13 mouse cellular contexts compared by ENCODE assay signal in the genomic region with DNA sequence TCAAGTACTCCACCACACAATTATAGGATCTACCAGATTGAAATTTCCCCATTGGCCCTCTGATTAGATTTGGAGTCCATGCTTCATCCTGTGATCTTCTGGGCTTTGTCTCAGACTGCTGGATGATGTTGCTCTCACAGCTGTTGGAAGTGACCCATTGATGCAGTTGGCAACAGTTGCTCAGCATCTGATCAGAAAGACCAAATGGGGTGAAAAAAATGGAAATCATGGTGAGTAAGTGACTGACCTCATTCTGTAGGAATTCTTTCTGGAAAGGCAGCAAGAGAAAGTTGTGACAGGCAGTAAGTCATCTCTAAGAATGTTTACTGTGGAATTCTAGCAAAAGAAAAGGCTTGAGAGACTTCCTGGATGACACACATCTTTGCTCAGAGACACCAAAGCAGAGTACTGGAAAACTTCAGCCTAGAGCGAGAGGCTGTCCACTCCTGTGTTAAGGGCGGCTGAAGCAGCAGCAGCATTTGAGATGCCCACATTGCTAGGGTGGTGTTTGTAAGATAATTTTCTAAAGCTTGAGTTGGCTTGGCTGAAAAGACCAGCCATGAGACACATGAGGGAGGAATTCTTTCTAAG. TPM values are rescaled to one million over a fixed set of nuclear protein-coding genes. Genes with fewer than 3 reads are reported as not detected.
DNase-seq lines count a peak whose midpoint lies in the region; ATAC-seq and TF ChIP-seq lines count a peak whose summit lies in the region.
"Had no signal": no experiment of that assay in that cellular context is flagged by ENCODE, and none has a peak within 500 bp of the region (broad histone marks: within the 10 kb centered on the region; RNA-seq: fewer than 3 reads in every experiment).

No protein-coding gene starts in this region.

- no peaks in the 10 kb centered on the region for H3K36me3 ChIP-seq in hindbrain, postnatal 0 days (ENCODE audit: insufficient read depth, low read length)
- H3K36me3 ChIP-seq in hindbrain, embryonic 11.5 days (ENCODE audit: control insufficient read depth, insufficient read depth, low read length) = no peaks in the 10 kb centered on the region
- H3K36me3 ChIP-seq in lung, postnatal 0 days (ENCODE audit: insufficient read depth, low read length) = no peaks in the 10 kb centered on the region
- H3K36me3 ChIP-seq: heart, embryonic 15.5 days; limb, embryonic 13.5 days; neural tube, embryonic 12.5 days had no signal

- DNase-seq in hindbrain, postnatal 0 days (ENCODE audit: low spot score) = peak; percentile 5
- no peak for DNase-seq in hindbrain, embryonic 11.5 days (ENCODE audit: low spot score)
- peak; percentile 91 for DNase-seq in NIH3T3 (ENCODE audit: low read depth)
- DNase-seq in gastrocnemius, postnatal 14 days = peak; percentile 54
- peak; percentile 80 for DNase-seq in lung, postnatal 0 days (ENCODE audit: low spot score)
- no peak for DNase-seq in thymus, adult 18-20 months
- DNase-seq in cerebellum, postnatal 4 days (ENCODE audit: low spot score in 2 of 2) = no peak
- DNase-seq: cerebellum, adult 2 months had no signal

- ATAC-seq in hindbrain, postnatal 0 days = no peak
- ATAC-seq in hindbrain, embryonic 11.5 days (ENCODE audit: low FRiP score) = no peak
- peak; percentile 87 for ATAC-seq in lung, postnatal 0 days
- ATAC-seq in granulocyte monocyte progenitor cell, adult 5-6 weeks (replicated peaks; ENCODE audit: poor library complexity, severe bottlenecking) = no peak
- ATAC-seq: activated CD4-positive, CD25-positive, alpha-beta regulatory T cell, adult 4 months had no signal

- H3K27ac ChIP-seq in hindbrain, postnatal 0 days = no peak overlapping the region
- no peak overlapping the region for H3K27ac ChIP-seq in hindbrain, embryonic 11.5 days (ENCODE audit: low read depth, low read length)
- H3K27ac ChIP-seq in lung, postnatal 0 days (ENCODE audit: low read length) = no peak overlapping the region
- H3K27ac ChIP-seq: heart, embryonic 15.5 days; limb, embryonic 13.5 days; neural tube, embryonic 12.5 days had no signal

- TF ChIP-seq EP300 in lung, postnatal 0 days (IDR thresholded peaks at IDR 0.05) = peak; percentile 69; the same call in 1 of the 2 replicates

- no peak overlapping the region for H3K4me3 ChIP-seq in hindbrain, postnatal 0 days (ENCODE audit: low read length)
- no peak overlapping the region for H3K4me3 ChIP-seq in hindbrain, embryonic 11.5 days (ENCODE audit: low read depth, low read length)
- H3K4me3 ChIP-seq in lung, postnatal 0 days (ENCODE audit: low read depth, low read length) = no peak overlapping the region
- H3K4me3 ChIP-seq: heart, embryonic 15.5 days; limb, embryonic 13.5 days; neural tube, embryonic 12.5 days had no signal

- H3K4me2 ChIP-seq in hindbrain, postnatal 0 days (ENCODE audit: low read depth, low read length) = no peak overlapping the region
- H3K4me2 ChIP-seq in hindbrain, embryonic 11.5 days (replicated peaks; ENCODE audit: low read depth, low read length) = no peak overlapping the region
- H3K4me2 ChIP-seq in lung, postnatal 0 days (replicated peaks; ENCODE audit: low read depth, low read length) = no peak overlapping the region
- H3K4me2 ChIP-seq: heart, embryonic 15.5 days; limb, embryonic 13.5 days; neural tube, embryonic 12.5 days had no signal

- WGBS in hindbrain, postnatal 0 days = 97% methylated on average over 2 of the region's 2 CpGs
- WGBS in hindbrain, embryonic 11.5 days = 91% methylated on average over 2 of the region's 2 CpGs
- 59% methylated on average over 2 of the region's 2 CpGs for WGBS in lung, postnatal 0 days

- intact Hi-C loops in gastrocnemius, postnatal 14 days (cut with DNase I; ENCODE audit: low total_unique reads) = no loop called here

- H3K4me1 ChIP-seq in hindbrain, postnatal 0 days (ENCODE audit: insufficient read depth, low read length) = no peaks in the 10 kb centered on the region
- H3K4me1 ChIP-seq in hindbrain, embryonic 11.5 days (replicated peaks; ENCODE audit: control insufficient read depth, insufficient read depth, low read length) = no peaks in the 10 kb centered on the region
- no peaks in the 10 kb centered on the region for H3K4me1 ChIP-seq in lung, postnatal 0 days (ENCODE audit: insufficient read depth, low read depth, low read length)
- H3K4me1 ChIP-seq: limb, embryonic 13.5 days; neural tube, embryonic 12.5 days had no signal

- H3K27me3 ChIP-seq in hindbrain, postnatal 0 days (ENCODE audit: insufficient read depth, low read length) = no peaks in the 10 kb centered on the region
- H3K27me3 ChIP-seq in hindbrain, embryonic 11.5 days (ENCODE audit: control insufficient read depth, insufficient read depth, low read length) = no peaks in the 10 kb centered on the region
- H3K27me3 ChIP-seq in lung, postnatal 0 days (replicated peaks; ENCODE audit: insufficient read depth, low read length) = no peaks in the 10 kb centered on the region
- H3K27me3 ChIP-seq: heart, embryonic 15.5 days; limb, embryonic 13.5 days; neural tube, embryonic 12.5 days had no signal

- no peak overlapping the region for H3K9ac ChIP-seq in hindbrain, postnatal 0 days (replicated peaks; ENCODE audit: low read length)
- H3K9ac ChIP-seq in hindbrain, embryonic 11.5 days (ENCODE audit: low read depth, low read length) = no peak overlapping the region
- no peak overlapping the region for H3K9ac ChIP-seq in lung, postnatal 0 days (replicated peaks; ENCODE audit: low read depth)
- H3K9ac ChIP-seq: heart, embryonic 15.5 days; limb, embryonic 13.5 days; neural tube, embryonic 12.5 days had no signal

- no peaks in the 10 kb centered on the region for H3K9me3 ChIP-seq in hindbrain, postnatal 0 days (ENCODE audit: low read length)
- H3K9me3 ChIP-seq in hindbrain, embryonic 11.5 days (ENCODE audit: control insufficient read depth, low read length) = no peaks in the 10 kb centered on the region
- no peaks in the 10 kb centered on the region for H3K9me3 ChIP-seq in lung, postnatal 0 days (ENCODE audit: low read length)
- H3K9me3 ChIP-seq: heart, embryonic 15.5 days; limb, embryonic 13.5 days; neural tube, embryonic 12.5 days had no signal

- TF ChIP-seq CTCF in hindbrain, postnatal 0 days (IDR thresholded peaks at IDR 0.05; ENCODE audit: low read depth) = no peak
- TF ChIP-seq CTCF in lung, postnatal 0 days (IDR thresholded peaks at IDR 0.05) = no peak

RNA-seq across cellular contexts. Expression of a gene that starts 31.3 kb away (rescaled TPM):
- total RNA-seq in hindbrain, postnatal 0 days (2014; rRNA removed) = 166 and 184 TPM in 2 replicates
- 35.8 and 37.7 TPM in 2 replicates for polyA plus RNA-seq in hindbrain, postnatal 0 days (2015; fragmentation: Nextera tagmentation; extraction: Ambion mirVana)
- polyA plus RNA-seq in hindbrain, embryonic 11.5 days (2014; fragmentation: Nextera tagmentation; extraction: Ambion mirVana) = 4.3 and 4.5 TPM in 2 replicates
- 10 to 100 TPM; 16.2 to 21.0 TPM for total RNA-seq in gastrocnemius, postnatal 14 days (2021)
- 34.3 and 38.7 TPM in 2 replicates for polyA plus RNA-seq in lung, postnatal 0 days (2015; fragmentation: Nextera tagmentation; extraction: Ambion mirVana)
- total RNA-seq in granulocyte monocyte progenitor cell, adult 5-6 weeks (2014; fragmentation: Nextera tagmentation) = not detected in 2 replicates
- 0.17 TPM in 1 of 2 replicates, not detected in the other for total RNA-seq in granulocyte monocyte progenitor cell, adult 5-6 weeks (2017)

Comparison
In these comparisons a context has a peak if more than half of its experiments do, and no peak if none do; other contexts are left out.
1. DNase-seq: peak in hindbrain, postnatal 0 days (single experiment), NIH3T3 (single experiment), gastrocnemius, postnatal 14 days (single experiment) and lung, postnatal 0 days (single experiment); none in hindbrain, embryonic 11.5 days (single experiment), thymus, adult 18-20 months (0 of 2) and cerebellum, postnatal 4 days (0 of 2).
2. RNA of a gene that starts 31.3 kb away (total RNA-seq): 166 to 184 TPM in hindbrain, postnatal 0 days and 16.2 to 21.0 TPM in gastrocnemius, postnatal 14 days; 0.17 TPM in granulocyte monocyte progenitor cell, adult 5-6 weeks; every median in the first group is over 10 times any median in the second.